Mouse (Mus musculus): Measurements from ENCODE around the gene Zscan4f.
"Not testable (repeated sequence)": the region's sequence is repeated elsewhere in the genome, so short reads cannot be mapped to it uniquely, and the experiment has no call there.

Gene Zscan4f

DNA sequence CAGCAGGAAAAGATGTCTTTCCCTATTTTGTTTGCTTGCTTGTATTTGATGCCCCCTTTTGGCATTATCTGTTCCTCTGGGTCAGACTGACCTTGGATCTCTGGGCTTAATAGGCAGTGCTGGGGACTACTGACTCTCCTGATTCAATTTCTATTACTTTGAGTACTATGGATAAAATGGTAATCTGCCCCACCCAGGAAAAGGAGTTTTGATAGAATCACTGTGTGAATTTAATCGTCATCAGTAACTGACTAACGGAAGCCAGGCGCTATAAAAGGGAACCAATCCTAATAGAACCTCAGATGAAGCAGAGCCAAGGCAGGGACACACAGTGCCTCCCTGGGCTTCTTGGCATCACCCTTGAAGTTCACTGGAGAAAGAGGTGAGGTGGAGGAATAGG is at the start of gene Zscan4f:
Gene Zscan4f (plus strand): TSS at position 301 of the 400 bp plus-strand sequence.
- not testable (repeated sequence) for DNase-seq

DNA sequence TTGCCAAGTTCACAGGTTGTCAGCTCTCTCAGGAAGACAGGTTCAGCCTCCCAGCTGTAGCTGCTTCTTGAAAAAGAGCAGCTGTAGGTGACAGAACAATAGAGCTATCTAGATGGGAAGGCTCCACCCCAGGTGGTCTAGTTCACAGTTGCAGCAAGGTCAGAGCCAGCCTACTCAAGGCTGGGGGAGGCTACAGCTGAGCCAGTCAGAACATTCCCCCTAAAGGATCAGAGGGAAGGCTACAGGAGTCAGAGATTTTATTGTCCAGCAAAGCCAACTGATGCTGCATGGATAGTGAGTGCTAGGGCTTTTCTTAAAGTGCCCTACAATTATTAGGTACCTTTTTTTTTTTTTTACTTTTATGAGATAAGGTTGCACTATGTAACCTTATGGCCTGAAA is 13.1 kb upstream of the Zscan4f start:
- not testable (repeated sequence) for DNase-seq
